Mouse (Mus musculus): Measurements from ENCODE around the gene Uba7. TPM values are rescaled to one million over a fixed set of nuclear protein-coding genes. Genes with fewer than 3 reads are reported as not detected.
"Not testable (repeated sequence)": the region's sequence is repeated elsewhere in the genome, so short reads cannot be mapped to it uniquely, and the experiment has no call there.

The Uba7 gene
- total RNA-seq, 2 experiments from 2014 or later, result 13.4 to 15.7 TPM

GRCm38 (mm10) chr9:107986376-107986775, 11.1 kb downstream of the Uba7 start:
- DNase-seq, result peak; percentile 88 to 89
- intact Hi-C loops (cut with DNase I), result loop anchor here (1.0 to 5.0 kb wide), 2 partner anchors 23 to 66 kb away; partner anchors contain the start of gene Amigo3

- DNase-seq, result no peak
- intact Hi-C loops (cut with DNase I), result loop anchor here (5.0 kb wide), 1 partner anchor 64 kb away; the partner anchor contains the start of gene Amigo3
Measured at GRCm38 (mm10) chr9:107987950-107988349, 12.6 kb downstream of the Uba7 start.

DNA sequence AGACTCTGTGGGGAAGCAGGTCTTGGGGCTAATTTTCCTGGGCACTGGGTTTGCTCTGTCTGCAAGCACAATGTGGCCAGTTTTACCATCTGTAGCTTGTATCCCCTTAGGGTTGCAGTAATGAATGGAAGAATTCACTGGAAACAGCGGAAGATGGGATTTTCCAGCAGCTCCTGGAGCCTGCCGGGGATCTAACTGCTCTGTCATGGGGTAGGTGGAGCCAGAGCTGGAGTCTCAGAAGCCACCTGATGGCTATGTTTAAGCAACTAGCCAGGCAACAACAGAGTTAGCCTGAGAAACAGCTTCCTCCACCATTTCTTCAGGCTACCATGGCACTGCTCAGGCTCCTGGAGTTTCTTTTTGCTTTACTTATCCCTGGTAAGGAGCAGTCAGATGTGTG, 16.9 kb downstream of the Uba7 start, which contains the start of gene Cdhr4:
Cdhr4 (plus strand) TSS at position 301 of the 400 bp plus-strand sequence.
- DNase-seq, result no peak
- intact Hi-C loops (cut with DNase I), result no loop called here

GRCm38 (mm10) chr9:107993013-107993412, 17.7 kb downstream of the Uba7 start:
- DNase-seq, result no peak
- intact Hi-C loops (cut with DNase I), result no loop called here

GRCm38 (mm10) chr9:107994464-107994863, 19.2 kb downstream of the Uba7 start:
- intact Hi-C loops (cut with DNase I), result no loop called here
- no peak for DNase-seq

DNA sequence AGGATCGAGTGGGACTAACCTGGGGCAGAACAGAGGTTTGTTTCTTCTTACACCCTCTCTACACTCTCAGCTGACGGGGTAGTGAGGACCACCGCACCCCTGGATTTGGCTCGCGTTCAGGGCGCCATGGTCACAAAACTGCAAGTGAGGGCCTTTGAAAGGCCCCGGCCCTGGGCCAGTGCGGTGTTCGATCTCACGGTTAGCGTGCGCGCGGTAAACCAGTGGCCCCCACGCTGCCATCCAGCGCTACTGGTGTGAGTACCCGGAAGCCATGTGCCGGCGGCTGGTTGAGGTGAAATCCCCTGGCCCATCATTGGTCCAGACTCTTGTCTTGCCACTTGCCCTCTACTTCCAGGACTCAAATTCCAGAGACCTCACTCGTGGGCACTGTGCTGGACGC, 20.2 kb downstream of the Uba7 start:
- intact Hi-C loops (cut with DNase I), result no loop called here
- no peak for DNase-seq

DNA sequence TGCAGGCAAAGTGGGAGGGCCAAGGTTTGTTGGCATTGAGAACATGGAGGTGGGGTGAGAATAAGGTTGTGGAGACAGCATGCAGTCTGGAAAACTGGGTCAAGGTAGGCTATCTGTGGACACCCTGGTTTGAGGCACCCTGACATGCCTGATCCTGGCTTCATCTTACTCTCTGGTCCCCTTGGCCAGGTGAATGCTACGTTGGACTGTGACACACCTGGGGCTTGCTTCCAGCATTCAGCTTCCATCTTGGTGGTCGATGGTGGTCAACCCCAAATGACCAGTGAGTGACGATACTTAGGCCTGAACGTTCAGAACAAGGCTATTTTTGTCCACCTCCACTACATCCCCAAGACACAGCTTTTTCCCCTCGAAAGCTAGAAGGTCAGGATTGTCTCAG, 20.7 kb downstream of the Uba7 start, which contains the start of gene Gm20662:
Gm20662 (plus strand) TSS at position 301 of the 400 bp plus-strand sequence.
- DNase-seq, result no peak
- intact Hi-C loops (cut with DNase I), result no loop called here

DNA sequence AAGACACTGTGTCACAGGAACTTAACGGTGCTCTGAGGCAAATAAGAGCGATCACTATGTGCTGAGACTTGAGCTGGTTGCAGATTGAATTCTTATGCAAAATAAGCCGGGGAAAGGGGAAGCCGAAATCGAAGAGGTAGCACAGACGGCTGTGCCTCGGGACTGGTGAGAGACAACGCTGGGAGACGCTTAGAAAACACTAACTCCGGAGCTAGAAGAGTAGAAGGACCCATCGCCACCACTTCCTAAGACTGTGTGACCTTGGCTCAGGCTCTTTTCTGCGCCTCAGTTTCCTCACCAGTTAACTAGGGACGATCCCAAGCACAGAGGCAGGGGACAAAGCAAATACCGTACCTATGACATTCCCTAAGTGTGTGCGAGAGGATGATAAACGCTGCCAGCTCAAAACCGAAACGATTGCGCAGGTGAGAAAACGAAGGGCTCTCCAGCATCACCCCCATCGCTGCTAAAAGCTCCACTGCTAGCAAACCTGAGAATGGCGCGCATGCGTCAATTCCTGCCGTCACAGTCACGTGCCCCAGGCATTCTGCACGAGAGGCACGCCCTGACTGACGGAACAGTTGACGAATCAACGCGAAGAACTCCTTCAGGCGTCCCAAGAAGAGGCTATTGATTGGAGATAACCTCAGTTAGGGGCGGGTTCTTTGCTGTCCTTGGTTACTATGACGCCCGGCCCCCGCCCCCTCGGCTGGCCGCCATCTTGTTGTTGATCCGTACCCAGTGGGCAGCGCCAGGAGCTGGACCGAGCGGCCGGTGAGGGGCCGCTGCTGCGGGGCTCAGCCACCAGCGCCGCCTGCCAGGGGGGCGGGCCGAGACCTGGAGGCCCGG, 26.8 kb downstream of the Uba7 start, which contains the start of gene Ip6k1:
Ip6k1 (plus strand) TSS at position 580 of the 849 bp plus-strand sequence.
- peak; percentile 100 for DNase-seq
- intact Hi-C loops (cut with DNase I), result no loop called here

DNA sequence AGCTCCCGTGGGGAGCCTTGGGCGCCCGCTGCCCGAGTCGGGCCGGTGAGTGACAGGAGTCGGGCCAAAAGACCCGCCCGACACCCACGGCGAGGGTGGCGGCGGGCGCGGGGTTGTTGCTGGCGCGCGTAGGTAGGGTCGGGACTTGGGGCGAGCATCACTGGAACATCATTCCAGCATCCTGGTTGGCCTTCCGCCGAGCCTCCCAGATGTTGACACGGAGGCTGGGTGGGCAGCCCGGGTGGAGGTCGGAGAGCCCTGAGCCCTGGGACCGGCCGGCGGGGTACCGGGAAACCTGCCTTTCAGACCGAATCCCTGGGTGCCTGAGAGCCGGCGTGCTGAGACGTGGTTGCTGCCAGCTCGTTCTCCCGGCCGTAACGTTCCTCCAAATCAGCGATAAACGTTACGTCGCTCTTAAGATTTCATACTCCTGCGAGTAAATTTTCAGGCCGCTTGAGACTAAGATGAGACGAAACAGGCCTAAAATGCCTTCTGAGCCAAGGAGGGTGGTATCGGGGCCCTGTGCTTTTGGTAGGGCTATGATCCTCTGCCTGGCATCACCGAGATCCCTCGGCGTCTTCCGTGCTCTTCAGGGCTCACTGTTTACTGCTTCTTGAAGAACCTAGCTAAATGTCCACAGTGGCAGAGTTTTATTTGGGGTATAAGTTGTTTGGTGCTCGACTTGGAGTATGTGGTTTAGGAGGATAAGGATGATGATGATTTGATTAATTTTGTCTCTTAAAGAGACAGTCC, 27.6 kb downstream of the Uba7 start:
- intact Hi-C loops (cut with DNase I), result no loop called here
- DNase-seq, result no peak

GRCm38 (mm10) chr9:108003531-108003890, 28.2 kb downstream of the Uba7 start:
- intact Hi-C loops (cut with DNase I), result no loop called here

GRCm38 (mm10) chr9:108008041-108008440, 32.7 kb downstream of the Uba7 start:
- intact Hi-C loops (cut with DNase I), result no loop called here
- no peak for DNase-seq

More at GRCm38 (mm10) chr9:108003531-108003890, 28.2 kb downstream of the Uba7 start:
- peak; percentile 31 to 38 for DNase-seq

DNA sequence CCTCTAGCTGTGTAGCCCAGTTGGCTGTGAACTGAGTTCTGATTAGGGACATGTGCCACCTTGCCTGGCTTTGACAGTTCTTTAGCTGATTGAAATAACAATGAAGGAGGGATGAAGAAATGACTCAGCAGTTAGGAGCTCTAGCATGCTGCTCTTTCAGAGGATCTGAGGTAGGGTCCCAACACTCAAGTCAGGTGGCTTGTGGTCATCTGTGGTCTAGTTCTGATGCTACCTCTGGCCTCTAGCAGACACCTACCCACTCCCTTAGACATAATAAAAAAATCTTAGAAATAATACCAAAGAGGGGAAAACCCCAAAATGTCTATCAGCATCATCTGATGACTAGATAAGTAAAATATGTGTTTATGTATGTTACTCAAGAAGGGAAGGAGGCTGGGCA, 35.1 kb downstream of the Uba7 start:
- DNase-seq, result no peak
- intact Hi-C loops (cut with DNase I), result no loop called here

- DNase-seq; intact Hi-C loops (cut with DNase I): not testable (repeated sequence)
Measured at GRCm38 (mm10) chr9:108013577-108013976, 38.3 kb downstream of the Uba7 start.

- no peak for DNase-seq
- intact Hi-C loops (cut with DNase I), result no loop called here
Measured at GRCm38 (mm10) chr9:108017127-108017526, 41.8 kb downstream of the Uba7 start.

DNA sequence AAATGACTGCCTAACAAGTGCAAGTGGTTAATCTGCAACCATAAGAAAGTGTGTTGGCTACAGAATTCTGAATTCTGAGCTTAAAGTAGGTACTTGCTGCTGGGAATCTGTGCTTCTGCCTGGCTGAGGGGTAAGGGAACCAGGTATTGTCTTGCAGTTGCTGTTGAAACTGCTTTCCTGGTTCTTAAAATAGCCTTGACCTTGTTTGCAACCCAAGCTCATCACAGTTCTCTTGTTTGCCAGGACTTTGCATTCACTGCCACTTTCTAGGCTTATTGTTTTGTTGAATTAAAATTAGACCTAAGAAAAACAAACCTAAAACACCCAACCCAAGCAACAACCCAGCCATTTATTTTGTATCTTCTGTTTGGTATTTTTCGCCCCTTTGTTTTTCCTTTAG, 45.4 kb downstream of the Uba7 start:
- intact Hi-C loops (cut with DNase I), result no loop called here
- peak; percentile 22 to 28 for DNase-seq

GRCm38 (mm10) chr9:108023216-108023615, 47.9 kb downstream of the Uba7 start:
- no peak for DNase-seq
- intact Hi-C loops (cut with DNase I), result no loop called here

DNA sequence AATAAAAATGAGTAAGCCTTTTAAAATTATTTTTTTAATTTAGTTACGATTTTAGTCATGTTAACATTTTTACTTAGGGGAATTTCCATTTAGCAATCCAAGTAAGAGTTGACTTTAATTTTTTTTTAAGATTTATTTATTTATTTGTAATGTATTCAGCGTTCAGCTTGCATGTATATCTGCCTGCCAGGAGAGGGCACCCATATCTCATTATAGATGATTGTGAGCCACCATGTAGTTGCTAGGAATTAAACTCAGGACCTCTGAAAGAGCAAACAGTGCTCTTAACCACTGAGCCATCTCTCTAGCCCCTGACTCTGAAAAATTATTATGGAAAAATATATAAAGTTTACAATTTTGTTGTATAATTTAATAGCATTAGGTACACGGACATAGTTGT, 51.3 kb downstream of the Uba7 start:
- intact Hi-C loops (cut with DNase I), result no loop called here
- no peak for DNase-seq

- intact Hi-C loops (cut with DNase I), result no loop called here
- DNase-seq, result no peak
Measured at GRCm38 (mm10) chr9:108027867-108028266, 52.6 kb downstream of the Uba7 start.

- no peak for DNase-seq
Measured at GRCm38 (mm10) chr9:108032126-108032525, 56.8 kb downstream of the Uba7 start.

More at GRCm38 (mm10) chr9:108032126-108032525, 56.8 kb downstream of the Uba7 start:
- intact Hi-C loops (cut with DNase I), result no loop called here
